Mouse (Mus musculus) embryonic stem cell, embryonic (primary cell): ENCODE measurements around the gene Esr1.
"Not testable (repeated sequence)": the region's sequence is repeated elsewhere in the genome, so short reads cannot be mapped to it uniquely, and the experiment has no call there.

ENCODE experiments used
- CTCF ChIA-PET, 4 experiments: fragments of 300-600 bp in 2 of 4; fragments of 350-600 bp in 2 of 4; sonication (Branson Sonifier 250); formaldehyde crosslinking; loops; one replicate each; lab custom pipeline; 2022; ENCODE audit warnings: inconsistent platforms in 2 of 4; lab: Charles Lee
- POLR2A ChIA-PET, 4 experiments: fragments of 300-600 bp in 2 of 4; fragments of 350-600 bp in 2 of 4; sonication (Branson Sonifier 250); formaldehyde crosslinking; loops; one replicate each; lab custom pipeline; 2022; ENCODE audit warnings: antibody characterized with exemption in 4 of 4, inconsistent platforms in 1 of 4; lab: Charles Lee

The Esr1 gene

DNA sequence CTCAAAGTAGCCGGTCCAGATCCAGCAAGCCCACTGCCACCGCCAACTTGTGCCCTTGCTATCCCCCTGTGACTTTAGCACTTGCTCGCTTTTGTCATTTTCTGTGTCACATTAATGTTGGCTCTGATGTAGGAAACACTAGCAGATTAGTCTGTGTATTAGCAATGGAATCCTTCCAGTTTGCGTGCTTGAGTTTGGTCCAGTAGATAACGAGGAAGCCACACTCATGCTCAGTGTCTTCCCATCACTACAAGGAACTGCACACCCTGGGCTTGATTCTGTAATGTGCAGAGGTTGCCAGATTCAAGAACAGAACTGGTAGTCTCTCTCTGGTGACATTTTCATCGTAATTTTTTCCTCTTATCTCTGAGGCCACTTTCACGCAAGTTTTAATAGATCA is 34.7 kb downstream of the Esr1 start:
- POLR2A ChIA-PET, result no interaction called here
- CTCF ChIA-PET, result no interaction called here

DNA sequence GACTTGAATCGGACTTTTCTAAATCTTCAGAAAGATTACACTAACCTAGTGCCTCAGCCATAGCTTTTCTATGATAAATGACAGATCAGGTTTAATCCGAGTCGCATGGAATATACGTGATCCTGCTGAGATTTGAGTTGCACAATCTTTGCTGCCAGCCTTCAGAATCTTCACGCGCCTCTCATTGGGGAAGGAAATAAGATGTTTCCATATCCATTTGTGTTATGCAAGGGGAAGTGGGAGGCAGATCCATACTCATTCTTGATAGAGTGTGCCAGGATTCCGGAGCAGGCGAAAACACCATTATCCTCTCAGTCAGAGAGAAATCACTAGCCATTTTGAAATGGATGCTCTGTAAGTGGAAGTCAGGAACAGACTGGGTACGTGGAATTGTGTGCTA is 35.5 kb downstream of the Esr1 start:
- ChIA-PET CTCF (no interaction called here), POLR2A (no interaction called here)

DNA sequence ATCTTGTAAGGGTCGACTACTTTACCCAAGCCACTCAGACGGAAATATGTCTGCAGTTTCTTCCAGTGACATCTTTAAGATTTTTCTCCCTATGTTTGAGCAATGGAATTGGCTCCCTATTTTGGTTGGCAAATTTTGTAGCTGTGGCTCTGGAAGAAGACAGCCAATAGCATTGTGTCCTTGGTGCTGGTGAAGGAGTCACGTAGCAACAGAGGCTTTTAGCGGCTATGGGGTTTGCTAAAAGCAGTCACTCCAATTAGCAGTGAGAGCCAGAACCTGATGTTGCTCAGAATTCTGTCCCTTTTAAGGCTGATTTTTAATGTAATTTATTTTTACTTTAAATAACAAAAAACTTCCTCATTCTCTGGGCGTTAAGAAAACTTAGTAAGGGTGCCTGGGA is 54.0 kb downstream of the Esr1 start:
- ChIA-PET POLR2A (no interaction called here), CTCF (no interaction called here)

DNA sequence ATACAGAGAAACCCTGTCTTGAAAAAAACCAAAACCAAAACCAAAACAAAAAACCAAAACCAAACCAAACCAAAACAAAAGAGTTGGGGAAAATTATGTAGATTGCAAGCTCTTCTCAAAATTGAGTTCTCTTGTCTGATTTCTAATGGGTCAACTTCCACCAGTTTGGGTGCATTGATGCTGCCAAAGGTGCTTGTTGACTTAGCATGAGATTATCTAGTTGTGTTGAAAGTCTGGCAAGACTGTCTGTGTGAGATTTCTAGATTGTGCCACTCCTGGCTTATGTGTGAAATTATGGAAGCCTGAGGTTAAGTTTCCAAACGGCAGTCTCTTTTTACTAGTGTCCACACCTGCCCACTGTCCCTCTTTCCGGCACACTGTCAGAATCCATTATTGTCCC is 55.6 kb downstream of the Esr1 start:
- ChIA-PET POLR2A (no interaction called here), CTCF (no interaction called here)

DNA sequence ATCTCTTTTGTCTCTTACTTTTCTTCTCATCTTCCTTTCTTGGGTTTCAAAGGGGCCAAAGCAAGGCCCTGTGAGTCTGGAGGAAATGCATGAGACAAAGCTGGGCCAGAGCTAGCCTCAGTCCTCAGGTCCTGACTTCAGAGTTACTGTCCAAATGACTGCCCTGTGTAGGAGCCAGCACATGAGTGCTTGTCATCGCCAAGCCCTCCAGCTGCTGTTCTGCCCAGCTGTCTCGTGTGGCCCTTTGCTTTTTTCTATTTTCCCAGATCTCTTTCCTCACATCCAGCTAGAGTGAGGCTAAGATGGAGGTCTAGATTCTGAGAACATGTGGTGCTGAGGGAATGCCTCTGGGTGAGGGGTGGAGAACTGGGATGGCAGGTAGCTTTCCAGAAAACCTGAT is 58.7 kb downstream of the Esr1 start:
- ChIA-PET CTCF (no interaction called here), POLR2A (no interaction called here)

DNA sequence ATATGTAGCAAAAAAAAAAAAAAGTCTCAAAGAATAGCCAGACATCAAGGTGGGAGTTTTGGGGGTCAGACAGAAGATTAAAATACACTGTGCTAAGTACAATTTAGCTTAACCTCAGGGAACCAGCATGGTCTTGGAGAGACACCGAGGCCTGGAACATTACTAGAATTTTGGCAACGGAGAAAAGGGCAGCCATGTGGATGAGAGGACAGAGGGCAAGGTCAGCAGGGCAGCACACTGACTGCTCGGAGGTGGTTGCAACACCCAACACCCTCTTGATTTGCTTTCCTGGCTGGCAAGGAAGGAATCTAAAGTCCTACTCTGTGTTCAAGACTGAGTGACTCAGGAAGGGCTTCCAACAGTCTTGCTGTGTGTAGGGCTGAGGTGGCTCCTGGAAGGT is 60.5 kb downstream of the Esr1 start:
- ChIA-PET POLR2A (no interaction called here), CTCF (no interaction called here)

DNA sequence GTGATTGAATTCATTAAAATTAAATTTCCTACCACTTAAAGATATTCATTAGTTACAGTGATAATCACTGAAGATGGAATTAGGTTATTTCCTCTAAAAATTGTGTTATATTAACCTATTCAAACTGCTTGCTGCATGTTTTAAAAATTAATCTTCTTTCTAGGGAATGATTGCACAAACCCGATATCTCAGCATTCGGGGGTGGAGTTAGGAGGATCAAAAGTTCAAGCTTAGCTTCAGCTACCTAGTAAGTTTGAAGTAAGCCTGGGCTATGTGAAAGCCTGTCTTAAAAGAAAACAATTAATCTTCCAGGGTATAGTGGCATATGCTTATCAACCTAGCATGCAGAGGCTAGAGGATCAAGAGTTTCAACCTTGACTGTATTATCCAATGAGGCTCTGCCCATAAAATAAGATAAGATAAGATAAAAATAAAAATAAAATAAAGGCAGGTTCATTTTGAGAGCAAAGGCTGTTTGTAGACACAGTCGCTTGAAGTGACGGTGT is 62.0 kb downstream of the Esr1 start:
- ChIA-PET POLR2A (no interaction called here), CTCF (no interaction called here)

DNA sequence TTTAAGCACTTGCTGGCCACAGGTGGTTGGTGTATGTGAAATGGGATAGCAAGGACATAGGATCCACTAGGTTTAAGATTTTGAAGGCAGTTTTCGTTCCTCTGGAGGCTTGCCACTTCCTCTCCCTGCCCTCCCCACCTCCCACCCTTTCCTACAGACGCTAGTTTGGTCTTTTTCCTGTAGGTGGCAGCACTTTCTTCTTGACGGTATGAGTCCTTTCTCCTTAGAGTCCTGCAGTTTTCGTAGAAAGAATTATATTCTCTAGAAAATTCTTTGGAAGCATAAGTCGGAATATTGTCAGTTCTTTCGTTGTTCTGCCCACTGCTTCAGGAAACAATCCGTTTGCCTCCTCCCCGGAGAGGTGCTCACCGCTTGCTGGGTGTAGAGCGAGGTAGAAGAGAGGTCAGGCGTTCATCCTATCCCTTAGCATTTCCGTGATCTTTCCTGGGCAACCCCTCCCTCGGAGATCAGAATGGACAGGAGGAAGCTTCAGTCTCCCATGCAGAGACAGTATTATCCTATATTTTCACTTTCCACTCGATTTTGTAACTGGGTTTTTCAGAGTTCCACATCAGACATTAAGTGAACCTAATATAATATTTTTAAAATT is 63.7 kb downstream of the Esr1 start:
- POLR2A ChIA-PET, CTCF ChIA-PET: not testable (repeated sequence)

DNA sequence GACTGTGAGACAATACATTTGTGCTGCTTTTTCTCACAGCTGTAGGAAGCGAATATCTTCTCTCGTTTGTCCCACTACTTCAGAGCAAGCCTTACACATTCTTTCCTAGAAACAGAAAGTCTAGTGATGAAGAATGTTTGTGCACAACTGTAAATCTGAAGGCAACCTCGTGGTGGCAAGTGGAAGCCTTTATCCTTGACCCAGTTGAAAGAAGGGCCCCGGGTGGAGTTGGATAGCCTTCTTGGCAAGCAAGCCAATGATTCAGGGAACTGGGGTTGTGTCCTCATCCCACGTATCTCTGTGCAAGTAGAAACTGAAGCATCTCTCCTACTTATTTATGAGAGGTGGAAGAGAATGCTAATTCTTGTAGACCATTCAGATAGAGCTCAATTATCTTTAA is 71.7 kb downstream of the Esr1 start:
- ChIA-PET POLR2A (interaction anchor here in 1 of 4 experiments (0.7 kb wide), 2 partner anchors 144 to 585 kb away, joined by 3 read pairs; no protein-coding TSS in a partner anchor), CTCF (no interaction called here)

DNA sequence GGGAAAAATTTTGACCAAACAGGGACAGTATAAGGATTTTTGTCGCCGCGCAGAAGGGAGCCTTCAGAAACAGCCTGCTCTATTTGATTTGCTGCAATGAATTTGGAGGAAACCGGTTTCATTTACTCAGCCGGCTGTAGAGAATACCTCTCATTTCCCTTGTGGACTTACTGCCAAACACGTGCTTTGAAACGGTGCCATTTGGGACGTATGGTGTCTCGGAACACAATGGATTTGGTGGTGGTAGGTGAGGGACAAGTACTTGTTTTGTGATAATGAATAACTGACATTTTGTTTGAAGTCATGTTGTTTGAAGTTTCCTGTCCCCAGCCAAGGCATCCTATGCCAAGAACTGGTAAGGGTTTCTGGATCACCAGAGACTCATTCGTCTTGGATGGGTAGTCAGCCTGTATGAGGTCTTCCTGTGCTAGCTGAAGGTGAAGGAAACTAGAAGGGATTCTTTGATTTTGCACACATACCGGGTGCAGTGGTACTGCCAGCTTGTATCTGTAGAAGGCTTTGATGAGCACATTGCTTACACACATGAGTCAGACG is 72.4 kb downstream of the Esr1 start:
- ChIA-PET POLR2A (interaction anchor here in 1 of 4 experiments (0.6 kb wide), 1 partner anchor 644 kb away, joined by 5 read pairs; no protein-coding TSS in a partner anchor), CTCF (no interaction called here)

DNA sequence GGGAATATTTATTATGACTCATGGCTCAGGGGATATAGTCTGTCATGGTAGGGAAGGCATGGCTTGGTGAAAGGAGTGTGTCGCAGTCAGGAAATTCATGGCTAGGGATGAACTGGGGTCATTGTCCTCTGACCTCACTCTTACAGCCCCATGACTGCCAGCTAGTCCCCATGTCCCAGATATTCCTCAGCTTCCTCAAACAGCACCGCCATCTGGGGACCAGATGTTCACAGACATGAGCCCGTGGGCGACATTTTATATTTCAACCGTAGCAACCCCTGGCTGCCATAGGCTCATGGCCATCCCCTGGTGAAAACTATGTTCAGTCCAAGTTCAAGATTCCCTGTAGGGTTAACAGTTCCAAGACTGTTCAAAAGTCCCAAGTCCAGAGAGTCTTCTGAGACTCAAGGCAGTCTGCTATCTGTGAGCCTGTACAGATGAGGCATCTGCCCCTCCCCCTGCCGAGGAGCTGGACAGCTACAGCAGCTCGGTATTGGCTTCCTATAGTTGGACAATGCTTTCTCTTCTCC is 83.0 kb downstream of the Esr1 start:
- CTCF ChIA-PET, result no interaction called here
- POLR2A ChIA-PET, result no interaction called here

DNA sequence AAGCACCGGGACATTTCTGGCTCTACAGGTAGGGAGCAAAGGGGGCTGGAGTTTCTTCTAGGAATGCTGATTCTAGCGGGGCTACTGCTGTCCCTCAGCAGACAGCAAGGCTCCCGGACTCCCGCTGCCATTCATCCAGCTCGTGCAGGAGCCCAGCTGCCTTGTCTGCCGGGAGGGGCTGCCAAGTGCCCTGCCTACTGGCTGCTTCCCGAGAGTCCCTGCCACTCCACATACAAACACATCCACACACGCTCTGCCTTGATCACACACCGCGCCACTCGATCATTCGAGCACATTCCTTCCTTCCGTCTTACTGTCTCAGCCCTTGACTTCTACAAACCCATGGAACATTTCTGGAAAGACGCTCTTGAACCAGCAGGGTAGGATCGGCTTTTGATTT is 98.5 kb downstream of the Esr1 start:
- ChIA-PET POLR2A (interaction anchor here in 1 of 4 experiments (0.6 kb wide), 1 partner anchor 288 kb away, joined by 3 read pairs; no protein-coding TSS in a partner anchor), CTCF (no interaction called here)

DNA sequence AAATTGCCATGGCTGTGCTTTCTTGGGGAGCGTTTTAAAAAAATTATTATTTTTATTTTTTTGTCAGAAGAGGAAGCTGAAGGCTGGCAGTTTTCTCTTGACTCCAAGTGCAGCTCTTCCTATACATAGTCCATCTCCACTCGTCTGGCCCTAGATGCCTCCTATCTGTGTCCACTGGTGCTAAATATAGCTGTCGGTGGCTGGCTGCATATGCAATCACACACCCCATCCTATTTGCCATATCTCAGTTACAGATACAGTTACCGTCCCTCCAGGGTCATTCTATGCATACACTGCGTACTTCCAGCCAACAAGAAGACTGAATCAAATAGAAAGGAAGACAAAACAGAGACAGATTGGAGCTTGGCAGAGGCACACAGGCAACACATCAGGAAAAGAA is 100.0 kb downstream of the Esr1 start:
- ChIA-PET CTCF (interaction anchor here in 2 of 4 experiments (0.5 to 1.9 kb wide), 4 partner anchors 14 to 714 kb away, joined by 3 to 7 read pairs (median 3); no protein-coding TSS in a partner anchor), POLR2A (interaction anchor here in 2 of 4 experiments (1.2 to 1.8 kb wide), 3 partner anchors 12 to 450 kb away, joined by 3 to 6 read pairs (median 3); no protein-coding TSS in a partner anchor)

DNA sequence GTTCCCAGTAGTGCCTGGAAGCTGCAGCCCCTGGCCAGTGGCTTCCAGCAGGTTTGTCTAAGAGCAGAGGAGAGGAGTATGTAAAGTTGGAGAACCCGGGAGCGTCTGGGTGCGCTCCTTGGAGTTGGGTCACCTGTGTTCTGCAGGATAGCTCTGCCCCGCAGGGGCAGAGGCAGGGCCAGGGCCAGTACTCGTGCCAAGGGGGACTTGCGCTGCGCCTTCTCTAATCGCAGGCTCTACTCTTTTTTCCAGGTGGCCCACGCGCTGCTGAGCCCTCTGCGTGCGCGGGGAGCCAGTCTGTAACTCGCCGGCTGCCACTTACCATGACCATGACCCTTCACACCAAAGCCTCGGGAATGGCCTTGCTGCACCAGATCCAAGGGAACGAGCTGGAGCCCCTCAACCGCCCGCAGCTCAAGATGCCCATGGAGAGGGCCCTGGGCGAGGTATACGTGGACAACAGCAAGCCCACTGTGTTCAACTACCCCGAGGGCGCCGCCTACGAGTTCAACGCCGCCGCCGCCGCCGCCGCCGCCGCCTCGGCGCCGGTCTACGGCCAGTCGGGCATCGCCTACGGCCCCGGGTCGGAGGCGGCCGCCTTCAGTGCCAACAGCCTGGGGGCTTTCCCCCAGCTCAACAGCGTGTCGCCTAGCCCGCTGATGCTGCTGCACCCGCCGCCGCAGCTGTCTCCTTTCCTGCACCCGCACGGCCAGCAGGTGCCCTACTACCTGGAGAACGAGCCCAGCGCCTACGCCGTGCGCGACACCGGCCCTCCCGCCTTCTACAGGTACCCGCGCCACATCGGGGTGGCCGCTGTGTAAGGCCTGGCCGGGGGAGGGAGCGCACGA is 100.9 kb downstream of the Esr1 start:
- CTCF ChIA-PET, result interaction anchor here in 2 of 4 experiments (0.5 to 1.9 kb wide), 4 partner anchors 13 to 715 kb away, joined by 3 to 7 read pairs (median 3); no protein-coding TSS in a partner anchor
- POLR2A ChIA-PET, result interaction anchor here in 2 of 4 experiments (0.6 to 1.8 kb wide), 4 partner anchors 11 to 713 kb away, joined by 3 to 6 read pairs (median 4); no protein-coding TSS in a partner anchor

DNA sequence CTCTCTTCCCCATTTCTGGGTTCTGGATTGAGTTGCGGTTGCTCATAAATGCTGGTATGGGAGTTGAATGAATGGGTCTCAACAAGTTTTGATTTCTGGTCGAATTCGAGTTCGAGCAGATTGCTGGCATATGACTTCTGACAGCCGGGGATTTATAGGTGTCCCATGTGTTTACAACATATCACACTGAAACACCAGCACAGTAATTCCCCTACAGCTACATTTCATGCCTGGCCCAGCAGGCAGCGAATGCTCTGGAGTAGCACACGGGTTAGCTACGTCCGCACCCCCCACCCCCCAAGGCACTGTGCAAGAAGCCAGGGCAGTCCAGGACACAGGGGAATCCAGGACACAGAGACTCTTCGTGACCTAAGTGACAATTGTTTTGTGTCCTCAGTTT is 102.0 kb downstream of the Esr1 start:
- POLR2A ChIA-PET, result interaction anchor here in 1 of 4 experiments (0.7 kb wide), 1 partner anchor 32 kb away, joined by 3 read pairs; no protein-coding TSS in a partner anchor
- CTCF ChIA-PET, result interaction anchor here in 1 of 4 experiments (0.7 to 1.9 kb wide), 2 partner anchors 12 to 448 kb away, joined by 3 to 7 read pairs; no protein-coding TSS in a partner anchor

DNA sequence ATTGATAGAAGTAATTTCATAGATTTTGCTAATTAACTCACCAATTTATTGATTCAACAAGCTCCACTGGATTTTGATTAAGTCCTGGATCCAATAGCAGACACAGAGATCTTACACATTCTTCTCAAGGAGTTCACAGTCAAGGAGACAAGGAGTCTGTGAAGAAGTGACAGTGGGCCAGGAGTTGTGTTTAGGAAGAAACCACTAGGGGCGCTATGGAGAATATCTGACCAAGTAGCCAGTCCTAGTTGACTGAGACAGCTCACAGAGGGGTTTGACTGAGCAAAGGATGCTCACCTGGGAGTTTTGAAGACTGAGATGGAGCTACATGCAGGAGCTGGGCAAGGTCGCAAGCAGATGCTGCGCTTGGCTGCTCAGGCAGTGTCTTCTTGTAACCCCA is 113.5 kb downstream of the Esr1 start:
- ChIA-PET POLR2A (no interaction called here), CTCF (interaction anchor here (0.6 to 2.3 kb wide), 11 partner anchors 10 to 719 kb away, joined by 3 to 8 read pairs (median 3); no protein-coding TSS in a partner anchor)

DNA sequence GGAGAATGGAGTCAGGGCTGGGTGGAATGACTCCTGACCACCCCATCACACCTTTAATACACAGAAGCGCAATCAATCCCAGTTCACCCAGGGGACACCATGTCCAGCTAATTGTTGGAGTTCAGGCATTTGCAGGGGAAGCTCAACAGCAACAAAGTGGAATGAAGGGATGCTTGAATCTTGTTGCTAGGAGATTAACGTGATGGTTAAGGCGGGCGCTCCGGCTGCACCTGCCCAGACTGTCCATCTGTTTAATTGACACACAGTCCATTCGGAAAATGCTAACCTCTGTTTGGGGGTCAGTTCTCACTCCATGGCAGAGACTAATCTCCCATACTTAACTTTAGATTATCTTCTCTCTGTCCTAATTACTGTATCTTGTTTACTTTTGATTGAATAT is 114.7 kb downstream of the Esr1 start:
- CTCF ChIA-PET, result interaction anchor here in 1 of 4 experiments (1.7 kb wide), 1 partner anchor 14 kb away, joined by 3 read pairs; no protein-coding TSS in a partner anchor
- POLR2A ChIA-PET, result no interaction called here

DNA sequence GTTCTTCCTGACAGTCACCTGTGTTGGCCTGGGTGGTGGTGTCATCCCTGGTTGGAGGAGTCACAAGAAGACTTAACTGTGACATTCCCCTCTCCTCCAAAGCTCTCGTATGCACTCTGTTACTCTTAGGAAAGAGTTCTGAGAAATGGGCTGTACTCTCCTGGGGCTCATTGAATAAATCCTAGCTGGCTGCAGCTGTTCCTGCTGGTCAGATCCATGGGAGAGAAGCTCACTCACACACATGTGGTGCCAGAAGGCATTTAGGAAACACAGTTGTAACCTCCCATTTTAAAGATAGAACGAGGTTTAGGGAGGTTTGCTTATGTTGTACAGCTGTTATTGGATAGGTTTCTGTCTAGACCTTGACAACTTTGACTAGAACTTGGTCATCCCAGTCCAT is 120.9 kb downstream of the Esr1 start:
- ChIA-PET CTCF (no interaction called here), POLR2A (no interaction called here)

DNA sequence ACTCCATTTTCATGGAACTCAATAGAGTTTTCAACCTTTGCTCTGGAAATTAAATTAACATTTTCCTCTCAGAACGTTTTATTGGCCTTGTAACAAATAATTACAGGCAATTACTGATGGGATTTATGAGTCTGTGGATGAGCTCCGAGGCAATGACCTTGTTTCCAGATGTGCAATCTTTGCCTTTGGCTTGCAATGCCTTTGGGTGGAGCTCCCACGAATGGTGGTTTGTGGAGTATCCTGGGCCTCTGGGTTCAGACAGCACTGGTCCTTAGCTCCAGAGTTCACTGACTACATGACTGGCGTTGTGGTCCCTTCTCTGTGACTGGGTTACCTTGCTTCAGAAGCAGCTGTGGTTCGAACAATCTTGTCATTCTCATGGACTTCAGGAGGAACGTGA is 122.6 kb downstream of the Esr1 start:
- POLR2A ChIA-PET, result no interaction called here
- CTCF ChIA-PET, result interaction anchor here in 1 of 4 experiments (2.1 kb wide), 1 partner anchor 9 kb away, joined by 8 read pairs; no protein-coding TSS in a partner anchor
